Mouse (Mus musculus) stomach, postnatal 0 days (tissue): ENCODE data around the gene Mrpl23.

Source experiments
- CTCF ChIP-seq: IDR thresholded peaks from 2 replicates; pipeline ENCODE4 v1.5.1; 2016; ENCODE audit warnings: antibody characterized with exemption, low read depth, mild to moderate bottlenecking, moderate library complexity
- EP300 ChIP-seq: optimal IDR thresholded peaks from 2 replicates; pipeline ENCODE3; 2016; ENCODE audit warnings: antibody characterized with exemption

DNA sequence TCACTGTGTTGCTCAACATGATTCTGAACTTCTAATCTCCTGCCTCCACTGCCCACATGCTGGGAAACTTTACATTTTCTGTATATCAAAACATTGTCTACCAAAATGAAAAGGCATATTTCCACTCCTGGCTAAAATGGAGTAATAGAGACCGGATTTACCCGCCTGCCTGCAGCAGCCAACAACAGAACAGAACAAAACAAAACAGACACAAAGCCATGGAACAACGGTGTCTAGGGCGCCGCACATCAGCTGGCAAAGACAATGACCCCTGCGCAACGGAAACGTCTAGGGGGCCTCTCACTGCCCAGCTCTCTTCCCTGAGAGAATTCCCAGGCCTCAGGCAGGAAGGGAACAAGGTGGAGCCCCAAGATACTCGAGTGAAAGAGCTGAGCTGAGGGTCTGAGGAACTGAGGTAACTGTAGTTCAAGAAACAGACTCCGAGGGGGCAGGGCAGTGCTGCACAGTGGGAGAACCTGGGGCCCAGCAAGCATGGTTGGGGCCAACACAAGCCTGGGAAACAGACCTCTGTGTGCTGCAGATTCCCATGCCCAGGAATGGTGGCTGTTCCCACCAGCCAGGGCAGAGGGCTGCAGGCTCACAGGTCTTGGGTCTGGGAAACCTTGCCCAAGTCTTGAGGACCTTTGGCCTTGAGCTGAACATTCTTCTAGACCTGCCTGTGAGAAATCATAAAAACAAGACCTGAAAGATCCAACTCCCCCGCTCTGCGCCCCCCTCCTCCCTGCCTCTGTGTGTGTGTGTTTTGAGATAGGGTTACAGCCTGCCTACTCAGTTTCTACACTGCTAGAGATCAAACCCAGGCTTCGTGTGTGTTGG lies 6.9 kb upstream of the Mrpl23 start:
- no peak for TF ChIP-seq EP300
- TF ChIP-seq CTCF, result no peak
